Mouse (Mus musculus): ENCODE results near the gene Tbcc. TPM values are rescaled to one million over a fixed set of nuclear protein-coding genes. Genes with fewer than 3 reads are reported as not detected.
"Not testable (repeated sequence)": the region's sequence is repeated elsewhere in the genome, so short reads cannot be mapped to it uniquely, and the experiment has no call there.

The Tbcc gene
- polyA plus RNA-seq (2014; fragmentation: Nextera tagmentation; extraction: Ambion mirVana): 55.0 and 63.3 TPM in 2 replicates

GRCm38 (mm10) chr17:46890116-46890815 lies at the start of gene Tbcc:
Gene Tbcc, plus strand, starts transcription at chr17:46890684.
- peak within 1 kb of the TSS; percentile 88 for H3K4me2 ChIP-seq (ENCODE audit: low read depth, low read length)
- no peaks in the 10 kb centered on the region for H3K9me3 ChIP-seq (ENCODE audit: control insufficient read depth, low read length)
- peak within 1 kb of the TSS; percentile 95 for H3K4me3 ChIP-seq (ENCODE audit: low read depth, low read length)
- H3K9ac ChIP-seq (ENCODE audit: low read depth, low read length): peak within 1 kb of the TSS; percentile 89
- no peaks in the 10 kb centered on the region for H3K27me3 ChIP-seq (replicated peaks; ENCODE audit: control insufficient read depth, insufficient read depth, low read length)
- peak within 1 kb of the TSS; percentile 99 for H3K27ac ChIP-seq (replicated peaks; ENCODE audit: low read depth, low read length)
- peaks cover 19% of the 10 kb centered on the region for H3K4me1 ChIP-seq (ENCODE audit: control insufficient read depth, insufficient read depth, low read length)
- ATAC-seq (ENCODE audit: low read depth) (peak; percentile 93), DNase-seq (ENCODE audit: low spot score) (peak; percentile 98)
- under 1% methylated on average over 29 of the region's 40 CpGs for WGBS
- peaks cover 17% of the 10 kb centered on the region for H3K36me3 ChIP-seq (ENCODE audit: control insufficient read depth, insufficient read depth, low read length)

GRCm38 (mm10) chr17:46843022-46843421 lies 47.5 kb upstream of the Tbcc start:
- H3K27ac ChIP-seq (replicated peaks; ENCODE audit: low read depth, low read length): no peak overlapping the region
- H3K9me3 ChIP-seq (ENCODE audit: control insufficient read depth, low read length): no peaks in the 10 kb centered on the region
- H3K4me2 ChIP-seq (ENCODE audit: low read depth, low read length): no peak overlapping the region
- DNase-seq (ENCODE audit: low spot score): no peak
- no peak overlapping the region for H3K9ac ChIP-seq (ENCODE audit: low read depth, low read length)
- 78% methylated on average over 2 of the region's 2 CpGs for WGBS
- no peaks in the 10 kb centered on the region for H3K4me1 ChIP-seq (ENCODE audit: control insufficient read depth, insufficient read depth, low read length)
- no peaks in the 10 kb centered on the region for H3K27me3 ChIP-seq (replicated peaks; ENCODE audit: control insufficient read depth, insufficient read depth, low read length)
- H3K36me3 ChIP-seq (ENCODE audit: control insufficient read depth, insufficient read depth, low read length): 0 out of 2 replicates have a peak, but pooled peaks cover 4% of the 10 kb centered on the region
- no peak for ATAC-seq (ENCODE audit: low read depth)
- H3K4me3 ChIP-seq (ENCODE audit: low read depth, low read length): no peak overlapping the region

GRCm38 (mm10) chr17:46843716-46844115 lies 46.8 kb upstream of the Tbcc start:
- H3K27ac ChIP-seq (replicated peaks; ENCODE audit: low read depth, low read length): no peak overlapping the region
- no peak overlapping the region for H3K4me2 ChIP-seq (ENCODE audit: low read depth, low read length)
- H3K36me3 ChIP-seq (ENCODE audit: control insufficient read depth, insufficient read depth, low read length): 0 out of 2 replicates have a peak, but pooled peaks cover 4% of the 10 kb centered on the region
- no peaks in the 10 kb centered on the region for H3K4me1 ChIP-seq (ENCODE audit: control insufficient read depth, insufficient read depth, low read length)
- H3K9me3 ChIP-seq (ENCODE audit: control insufficient read depth, low read length): no peaks in the 10 kb centered on the region
- no peaks in the 10 kb centered on the region for H3K27me3 ChIP-seq (replicated peaks; ENCODE audit: control insufficient read depth, insufficient read depth, low read length)
- ATAC-seq (ENCODE audit: low read depth) (no peak), DNase-seq (ENCODE audit: low spot score) (no peak)
- H3K4me3 ChIP-seq (ENCODE audit: low read depth, low read length): no peak overlapping the region
- WGBS: 83% methylated on average over 7 of the region's 7 CpGs
- H3K9ac ChIP-seq (ENCODE audit: low read depth, low read length): no peak overlapping the region

- no peaks in the 10 kb centered on the region for H3K4me1 ChIP-seq (ENCODE audit: control insufficient read depth, insufficient read depth, low read length)
- H3K9me3 ChIP-seq (ENCODE audit: control insufficient read depth, low read length): no peaks in the 10 kb centered on the region
- 72% methylated on average over 10 of the region's 10 CpGs for WGBS
- H3K9ac ChIP-seq (ENCODE audit: low read depth, low read length): no peak overlapping the region
- no peaks in the 10 kb centered on the region for H3K27me3 ChIP-seq (replicated peaks; ENCODE audit: control insufficient read depth, insufficient read depth, low read length)
- no peak for DNase-seq (ENCODE audit: low spot score)
- no peak overlapping the region for H3K4me3 ChIP-seq (ENCODE audit: low read depth, low read length)
- no peak for ATAC-seq (ENCODE audit: low read depth)
- 0 out of 2 replicates have a peak, but pooled peaks cover 4% of the 10 kb centered on the region for H3K36me3 ChIP-seq (ENCODE audit: control insufficient read depth, insufficient read depth, low read length)
- H3K4me2 ChIP-seq (ENCODE audit: low read depth, low read length): no peak overlapping the region
- no peak overlapping the region for H3K27ac ChIP-seq (replicated peaks; ENCODE audit: low read depth, low read length)
Measured at GRCm38 (mm10) chr17:46844811-46845210, 45.7 kb upstream of the Tbcc start.

GRCm38 (mm10) chr17:46845262-46845661 lies 45.2 kb upstream of the Tbcc start:
- 76% methylated on average over 12 of the region's 12 CpGs for WGBS
- Histone ChIP-seq H3K9ac (ENCODE audit: low read depth, low read length) (no peak overlapping the region), H3K4me1 (ENCODE audit: control insufficient read depth, insufficient read depth, low read length) (no peaks in the 10 kb centered on the region), H3K4me2 (ENCODE audit: low read depth, low read length) (no peak overlapping the region), H3K9me3 (ENCODE audit: control insufficient read depth, low read length) (no peaks in the 10 kb centered on the region), H3K4me3 (ENCODE audit: low read depth, low read length) (no peak overlapping the region), H3K27me3 (replicated peaks; ENCODE audit: control insufficient read depth, insufficient read depth, low read length) (no peaks in the 10 kb centered on the region), H3K36me3 (ENCODE audit: control insufficient read depth, insufficient read depth, low read length) (0 out of 2 replicates have a peak, but pooled peaks cover 4% of the 10 kb centered on the region), H3K27ac (replicated peaks; ENCODE audit: low read depth, low read length) (no peak overlapping the region)
- ATAC-seq (ENCODE audit: low read depth): no peak
- no peak for DNase-seq (ENCODE audit: low spot score)

GRCm38 (mm10) chr17:46846573-46846972 lies 43.9 kb upstream of the Tbcc start:
- H3K4me1 ChIP-seq (ENCODE audit: control insufficient read depth, insufficient read depth, low read length); H3K9ac ChIP-seq (ENCODE audit: low read depth, low read length); H3K4me3 ChIP-seq (ENCODE audit: low read depth, low read length); H3K9me3 ChIP-seq (ENCODE audit: control insufficient read depth, low read length); H3K27me3 ChIP-seq (replicated peaks; ENCODE audit: control insufficient read depth, insufficient read depth, low read length); ATAC-seq (ENCODE audit: low read depth); H3K4me2 ChIP-seq (ENCODE audit: low read depth, low read length); DNase-seq (ENCODE audit: low spot score); H3K27ac ChIP-seq (replicated peaks; ENCODE audit: low read depth, low read length); H3K36me3 ChIP-seq (ENCODE audit: control insufficient read depth, insufficient read depth, low read length): not testable (repeated sequence)
- WGBS: 95% methylated on average over 18 of the region's 18 CpGs

GRCm38 (mm10) chr17:46847206-46847605 lies 43.3 kb upstream of the Tbcc start:
- ATAC-seq (ENCODE audit: low read depth) (no peak), DNase-seq (ENCODE audit: low spot score) (no peak)
- H3K27me3 ChIP-seq (replicated peaks; ENCODE audit: control insufficient read depth, insufficient read depth, low read length): no peaks in the 10 kb centered on the region
- H3K4me3 ChIP-seq (ENCODE audit: low read depth, low read length): no peak overlapping the region
- no peak overlapping the region for H3K27ac ChIP-seq (replicated peaks; ENCODE audit: low read depth, low read length)
- no peaks in the 10 kb centered on the region for H3K4me1 ChIP-seq (ENCODE audit: control insufficient read depth, insufficient read depth, low read length)
- H3K9ac ChIP-seq (ENCODE audit: low read depth, low read length): no peak overlapping the region
- no peak overlapping the region for H3K4me2 ChIP-seq (ENCODE audit: low read depth, low read length)
- no peaks in the 10 kb centered on the region for H3K36me3 ChIP-seq (ENCODE audit: control insufficient read depth, insufficient read depth, low read length)
- H3K9me3 ChIP-seq (ENCODE audit: control insufficient read depth, low read length): no peaks in the 10 kb centered on the region
- 91% methylated on average over 7 of the region's 7 CpGs for WGBS

GRCm38 (mm10) chr17:46852725-46853124 lies 37.8 kb upstream of the Tbcc start:
- H3K4me1 ChIP-seq (ENCODE audit: control insufficient read depth, insufficient read depth, low read length): peaks cover 15% of the 10 kb centered on the region; the same call in 1 of the 2 replicates
- DNase-seq (ENCODE audit: low spot score): peak; percentile 49

GRCm38 (mm10) chr17:46853281-46853680 lies 37.2 kb upstream of the Tbcc start:
- no peaks in the 10 kb centered on the region for H3K27me3 ChIP-seq (replicated peaks; ENCODE audit: control insufficient read depth, insufficient read depth, low read length)
- H3K36me3 ChIP-seq (ENCODE audit: control insufficient read depth, insufficient read depth, low read length): no peaks in the 10 kb centered on the region
- H3K4me3 ChIP-seq (ENCODE audit: low read depth, low read length): no peak overlapping the region
- no peaks in the 10 kb centered on the region for H3K9me3 ChIP-seq (ENCODE audit: control insufficient read depth, low read length)
- no peak for DNase-seq (ENCODE audit: low spot score)
- peaks cover 15% of the 10 kb centered on the region; the same call in 1 of the 2 replicates for H3K4me1 ChIP-seq (ENCODE audit: control insufficient read depth, insufficient read depth, low read length)
- no peak overlapping the region; the same call in 1 of the 2 replicates for H3K27ac ChIP-seq (replicated peaks; ENCODE audit: low read depth, low read length)
- 45% methylated on average over 6 of the region's 6 CpGs for WGBS
- no peak for ATAC-seq (ENCODE audit: low read depth)
- no peak overlapping the region for H3K9ac ChIP-seq (ENCODE audit: low read depth, low read length)
- H3K4me2 ChIP-seq (ENCODE audit: low read depth, low read length): no peak overlapping the region

More at GRCm38 (mm10) chr17:46852725-46853124, 37.8 kb upstream of the Tbcc start:
- WGBS: 32% methylated on average over 6 of the region's 6 CpGs
- Histone ChIP-seq H3K9me3 (ENCODE audit: control insufficient read depth, low read length) (no peaks in the 10 kb centered on the region), H3K36me3 (ENCODE audit: control insufficient read depth, insufficient read depth, low read length) (no peaks in the 10 kb centered on the region), H3K9ac (ENCODE audit: low read depth, low read length) (no peak overlapping the region), H3K4me3 (ENCODE audit: low read depth, low read length) (no peak overlapping the region), H3K27ac (replicated peaks; ENCODE audit: low read depth, low read length) (no peak overlapping the region; the same call in 1 of the 2 replicates), H3K4me2 (ENCODE audit: low read depth, low read length) (no peak overlapping the region), H3K27me3 (replicated peaks; ENCODE audit: control insufficient read depth, insufficient read depth, low read length) (no peaks in the 10 kb centered on the region)
- no peak for ATAC-seq (ENCODE audit: low read depth)
